Mouse (Mus musculus) ZHBTc4 (cell line): ENCODE measurements at regions not wholly inside any gene's neighbourhood (a gene's known extent, or its start where the extent isn't known, plus 50 kb on each side); places are given as distances from the start of the nearest gene placed in this dataset.

Experiments
- DNase-seq: peaks from one replicate; pipeline ENCODE4 v3.0.0-alpha.2; 2011; ENCODE audit warnings: low read depth, low spot score

DNA sequence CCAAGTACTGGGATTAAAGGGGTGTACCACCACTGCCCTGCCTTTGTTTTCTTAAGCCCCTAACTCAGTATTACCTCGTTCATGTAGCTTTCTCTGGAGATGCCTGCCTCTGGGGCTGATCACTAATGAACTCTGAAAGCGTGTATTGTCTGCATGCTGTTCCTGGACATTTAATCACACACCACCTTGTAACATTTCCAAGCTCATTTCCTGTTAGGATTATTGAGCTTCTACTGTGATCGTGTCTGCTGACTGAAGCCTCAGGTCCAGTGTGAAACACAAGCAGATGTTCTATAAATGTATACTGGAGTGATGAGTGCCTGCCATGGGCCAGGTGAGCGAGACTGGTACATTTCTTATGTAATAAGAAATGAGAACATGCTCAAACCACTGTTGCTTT, 398.6 kb downstream of the Brinp2 start:
- DNase-seq, result no peak

DNA sequence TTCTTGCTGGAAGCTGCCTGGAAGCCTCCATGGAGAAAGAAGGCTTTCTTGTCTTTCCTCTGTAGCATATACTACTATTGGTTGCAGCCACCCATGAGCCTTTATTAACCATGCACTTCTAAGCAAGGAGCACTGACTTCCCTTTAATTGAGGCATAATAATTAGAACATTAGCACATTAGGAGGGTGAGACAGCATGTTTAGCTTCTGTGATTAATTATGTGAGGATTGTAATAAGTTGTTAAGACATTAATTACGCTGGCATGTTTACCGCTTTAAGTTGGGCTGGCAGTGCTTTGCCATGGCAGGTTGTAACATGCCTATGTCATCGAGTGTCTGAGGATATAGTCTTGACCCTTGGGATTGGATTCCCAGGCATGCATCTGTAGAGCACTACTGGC, 391.7 kb downstream of the Brinp2 start:
- DNase-seq, result no peak

- no peak for DNase-seq
Measured at GRCm38 (mm10) chr1:157969635-157970111, 386.5 kb downstream of the Brinp2 start.

GRCm38 (mm10) chr1:157973373-157974232, 382.5 kb downstream of the Brinp2 start:
- DNase-seq, result no peak

DNA sequence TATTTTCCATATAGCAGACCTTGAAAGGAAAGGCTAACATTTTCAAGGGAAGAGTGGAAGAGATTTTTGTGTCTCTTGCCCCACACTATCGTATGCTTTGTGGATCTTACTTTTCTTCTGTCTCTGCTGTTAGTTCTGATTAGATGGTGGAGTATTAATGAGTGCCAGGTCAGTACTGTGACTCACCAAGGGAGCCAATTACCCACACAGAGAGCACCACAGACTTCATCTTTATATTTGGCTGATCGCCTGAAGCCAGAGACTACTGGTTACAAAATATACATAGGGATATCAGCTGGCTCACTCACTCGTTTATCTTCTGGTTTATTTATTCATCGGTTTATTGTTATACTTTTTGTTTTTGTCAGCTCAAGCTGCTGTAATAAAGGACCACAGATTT, 381.5 kb downstream of the Brinp2 start:
- no peak for DNase-seq

DNA sequence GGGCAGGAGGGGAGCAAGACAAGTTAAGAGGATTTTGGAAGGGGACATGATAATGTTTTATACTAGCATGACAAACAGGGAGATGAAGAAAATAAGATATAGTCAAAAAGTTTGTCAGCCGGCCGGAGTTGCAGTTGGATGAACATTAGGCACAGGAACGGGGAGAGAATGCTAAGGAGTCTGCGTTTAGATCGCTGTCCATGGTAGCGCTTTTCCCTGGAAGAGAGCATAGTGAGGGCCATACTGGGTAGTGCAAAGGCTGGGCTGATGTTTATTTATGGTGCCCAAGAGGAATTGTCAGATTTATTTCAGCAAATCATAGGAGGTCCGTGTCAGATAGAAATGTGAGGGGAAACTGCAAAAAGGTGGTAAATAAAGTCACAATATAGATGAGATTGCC, 337.0 kb downstream of the Brinp2 start:
- DNase-seq, result peak; percentile 50

- DNase-seq, result no peak
Measured at GRCm38 (mm10) chr1:158039756-158040155, 316.4 kb downstream of the Brinp2 start.

GRCm38 (mm10) chr1:158040334-158040733, 315.8 kb downstream of the Brinp2 start:
- no peak for DNase-seq

GRCm38 (mm10) chr1:158052644-158053043, 303.5 kb downstream of the Brinp2 start:
- no peak for DNase-seq

- no peak for DNase-seq
Measured at GRCm38 (mm10) chr1:158054961-158055360, 301.2 kb downstream of the Brinp2 start.

GRCm38 (mm10) chr1:158056994-158057630, 299.0 kb downstream of the Brinp2 start:
- DNase-seq, result peak; percentile 50

DNA sequence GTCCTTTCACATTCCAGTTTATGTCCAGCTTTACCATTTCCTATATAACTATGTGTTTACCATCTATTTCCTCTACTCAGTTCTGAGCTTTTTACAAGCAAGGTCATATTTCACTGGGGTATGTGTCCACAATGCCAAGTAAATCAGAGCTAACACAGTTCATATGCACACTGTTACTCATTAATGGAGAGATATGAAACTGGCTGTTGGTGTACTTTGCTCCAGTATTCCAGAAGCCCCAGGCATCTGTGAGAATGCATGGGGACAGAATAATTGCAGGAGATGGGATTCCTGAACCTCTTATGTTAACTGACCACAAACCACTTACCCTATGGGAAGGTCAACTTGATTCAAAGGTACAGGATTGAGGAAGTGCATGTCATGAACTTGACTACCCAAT, 298.3 kb downstream of the Brinp2 start:
- no peak for DNase-seq

- DNase-seq, result no peak
Measured at GRCm38 (mm10) chr1:158061995-158062394, 294.1 kb downstream of the Brinp2 start.

- no peak for DNase-seq
Measured at GRCm38 (mm10) chr1:158082181-158082580, 273.9 kb downstream of the Brinp2 start.

DNA sequence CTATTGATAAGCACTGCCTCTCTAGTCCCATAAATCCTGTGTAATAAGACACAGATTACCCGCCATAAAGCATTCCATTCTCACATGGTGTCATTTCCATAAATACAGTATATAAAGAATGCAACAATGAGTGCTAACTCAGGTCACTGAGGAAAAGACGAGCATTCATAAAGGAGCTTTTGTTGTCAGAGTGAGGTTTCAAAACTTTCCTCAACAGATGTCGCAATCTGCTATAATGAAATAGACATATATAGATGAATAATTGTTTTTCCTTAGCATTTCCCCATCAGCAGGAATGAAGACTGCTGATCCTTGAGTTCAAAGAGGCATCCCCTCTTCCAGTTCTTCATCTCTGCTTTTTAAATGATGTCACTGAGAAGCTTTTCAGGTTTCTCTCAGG, 270.3 kb downstream of the Brinp2 start:
- no peak for DNase-seq

DNA sequence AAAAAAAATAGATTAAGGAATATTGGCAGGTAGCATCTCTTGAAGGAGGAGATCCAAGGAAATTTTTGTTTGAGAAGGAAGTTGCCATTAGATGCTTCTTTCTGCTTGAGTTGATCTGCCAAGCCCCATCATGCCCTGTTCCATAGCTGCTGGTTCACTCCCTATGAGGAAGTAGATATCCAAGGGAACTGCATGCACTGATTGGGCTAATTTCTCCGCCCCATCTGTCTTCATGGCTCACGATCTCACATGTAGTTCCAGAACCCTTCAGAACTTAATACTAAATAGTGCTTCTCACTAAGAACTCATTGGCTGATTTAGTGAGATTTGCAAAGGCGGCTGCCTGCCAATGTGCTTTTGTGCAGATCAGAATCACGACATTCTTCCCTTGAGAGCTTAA, 258.6 kb downstream of the Brinp2 start:
- DNase-seq, result no peak

DNA sequence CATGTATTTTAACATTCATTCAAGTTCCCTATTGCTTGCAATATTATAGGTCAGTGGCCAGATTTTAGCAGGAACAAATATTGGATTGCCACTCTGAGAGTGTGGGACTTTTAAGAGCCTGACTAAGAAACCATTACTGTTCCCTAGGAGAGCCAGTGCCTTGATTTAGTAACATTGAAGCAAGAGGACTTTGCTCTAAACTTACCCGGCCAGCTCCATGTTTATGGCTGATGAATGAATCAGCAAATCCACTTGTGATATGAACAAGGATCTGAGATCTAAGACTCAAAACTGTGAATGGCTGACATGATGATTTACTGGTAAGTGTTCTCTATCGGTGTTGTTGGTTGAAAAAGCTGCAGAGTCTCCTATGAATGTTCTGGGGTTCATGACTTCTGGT, 236.4 kb downstream of the Brinp2 start:
- no peak for DNase-seq

- DNase-seq, result no peak
Measured at GRCm38 (mm10) chr1:158124902-158125301, 231.2 kb downstream of the Brinp2 start.

DNA sequence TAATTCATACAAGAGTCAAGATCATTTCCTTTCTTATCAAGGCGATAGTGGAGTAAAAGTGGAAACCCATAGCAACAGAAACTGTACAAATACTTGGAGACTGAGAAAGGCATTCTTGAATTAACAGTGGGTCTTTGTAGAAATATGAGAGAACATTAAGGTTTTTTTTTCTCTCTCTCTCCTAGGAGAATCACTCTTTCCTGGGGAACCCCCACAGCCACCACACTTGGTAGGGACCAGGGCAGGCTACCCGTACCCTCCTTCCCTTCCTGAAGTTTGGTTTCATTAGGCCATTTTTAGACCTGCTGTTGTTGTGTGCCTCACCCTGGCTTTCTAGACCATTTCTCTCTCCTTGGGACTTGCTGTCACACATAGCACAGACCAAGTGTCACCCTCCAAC, 229.9 kb downstream of the Brinp2 start:
- no peak for DNase-seq

DNA sequence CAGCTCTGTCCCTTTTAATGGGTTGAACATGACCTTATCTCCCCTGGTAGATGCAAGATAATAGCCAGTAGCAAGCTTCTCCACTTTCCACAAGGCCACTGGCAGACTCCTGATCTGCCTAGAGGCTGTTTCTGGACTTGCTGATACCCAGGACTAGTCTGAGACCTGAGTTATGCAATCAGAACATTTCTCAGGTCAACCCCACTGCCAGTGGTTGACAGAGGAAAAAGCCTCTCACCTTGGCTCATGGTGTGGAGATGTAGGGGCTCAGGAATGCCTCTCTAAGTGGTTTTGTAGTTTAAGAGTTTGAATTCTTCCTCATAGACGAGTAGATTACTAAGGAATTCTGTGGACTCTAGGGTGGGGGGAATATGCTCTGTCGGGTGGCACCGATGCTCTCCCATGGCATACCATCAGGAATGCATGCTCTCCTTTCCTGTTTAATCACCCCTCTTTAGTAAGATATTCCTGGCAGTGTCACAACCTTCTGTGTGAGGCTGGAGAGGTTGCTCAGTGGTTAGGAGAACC, 226.8 kb downstream of the Brinp2 start:
- no peak for DNase-seq

DNA sequence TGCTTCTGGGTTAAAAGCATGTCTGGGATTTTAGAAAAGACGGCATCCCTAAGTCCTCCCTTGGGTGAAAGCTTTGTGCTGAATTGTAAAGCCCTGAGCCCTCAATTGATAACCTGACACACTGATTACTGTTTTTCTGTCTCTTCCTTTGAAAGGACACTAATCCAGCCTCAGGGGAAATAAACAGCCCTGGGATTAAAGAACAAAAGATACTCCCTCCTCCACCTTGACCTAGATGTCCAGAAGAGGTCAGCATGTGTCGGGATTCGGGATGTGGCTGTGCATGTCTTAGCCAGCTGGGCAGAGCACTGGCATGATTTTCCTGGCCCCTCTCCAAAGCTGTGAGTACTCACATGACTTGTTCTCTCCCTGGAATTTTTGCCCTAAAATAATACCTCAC, 208.6 kb downstream of the Brinp2 start:
- no peak for DNase-seq

GRCm38 (mm10) chr1:158148035-158148434, 208.1 kb downstream of the Brinp2 start:
- no peak for DNase-seq

GRCm38 (mm10) chr1:158161111-158161510, 195.0 kb downstream of the Brinp2 start:
- no peak for DNase-seq
